16 mouse cellular contexts compared by ENCODE assay signal in genomic region chr11:120518558-120518957, GRCm38 (mm10). TPM values are rescaled to one million over a fixed set of nuclear protein-coding genes. Genes with fewer than 3 reads are reported as not detected.
DNase-seq lines count a peak whose midpoint lies in the region; ATAC-seq and TF ChIP-seq lines count a peak whose summit lies in the region.
"Had no signal": no experiment of that assay in that cellular context is flagged by ENCODE, and none has a peak within 500 bp of the region (broad histone marks: within the 10 kb centered on the region; RNA-seq: fewer than 3 reads in every experiment).

No protein-coding gene starts in this region.

- DNase-seq in gastrocnemius, adult 2 months = no peak
- DNase-seq in gastrocnemius, adult 18-20 months (ENCODE audit: low spot score) = no peak
- peak; percentile 59 for DNase-seq in lung, postnatal 0 days (ENCODE audit: low spot score)
- no peak for DNase-seq in lung, postnatal 14 days
- DNase-seq in testis, postnatal 10 days (ENCODE audit: low spot score) = peak; percentile 64
- no peak for DNase-seq in cerebellum, adult 2 months
- DNase-seq: cerebellum, adult 11 months; embryo, embryonic 11 days; retina, postnatal 1 day had no signal

- H3K4me2 ChIP-seq in lung, postnatal 0 days (replicated peaks; ENCODE audit: low read depth, low read length) = no peak overlapping the region; the same call in 1 of the 2 replicates
- no peak overlapping the region; the same call in 1 of the 2 replicates for H3K4me2 ChIP-seq in liver, embryonic 15.5 days
- no peak overlapping the region for H3K4me2 ChIP-seq in hindbrain, embryonic 12.5 days (replicated peaks)
- H3K4me2 ChIP-seq: hindbrain, embryonic 15.5 days had no signal

- 44% methylated on average over 6 of the region's 6 CpGs for WGBS in lung, postnatal 0 days
- 39% methylated on average over 6 of the region's 6 CpGs for WGBS in liver, embryonic 15.5 days (ENCODE audit: insufficient replicate concordance)
- WGBS in hindbrain, embryonic 12.5 days = 80% methylated on average over 6 of the region's 6 CpGs
- WGBS in cerebellum, adult 2 months = 89% methylated on average over 6 of the region's 6 CpGs

- H3K9ac ChIP-seq in lung, postnatal 0 days (replicated peaks; ENCODE audit: low read depth) = no peak overlapping the region
- H3K9ac ChIP-seq in liver, embryonic 15.5 days = no peak overlapping the region
- H3K9ac ChIP-seq in hindbrain, embryonic 12.5 days = no peak overlapping the region
- H3K9ac ChIP-seq: hindbrain, embryonic 15.5 days had no signal

- no peak for TF ChIP-seq POLR2A in cerebellum, adult 2 months (IDR thresholded peaks at IDR 0.05; ENCODE audit: borderline replicate concordance, insufficient read depth, low read length)

- no peaks in the 10 kb centered on the region for H3K9me3 ChIP-seq in lung, postnatal 0 days (ENCODE audit: low read length)
- no peaks in the 10 kb centered on the region for H3K9me3 ChIP-seq in liver, embryonic 15.5 days (replicated peaks)
- no peaks in the 10 kb centered on the region for H3K9me3 ChIP-seq in hindbrain, embryonic 12.5 days (replicated peaks)
- H3K9me3 ChIP-seq: G1E; hindbrain, embryonic 15.5 days; midbrain, embryonic 10.5 days had no signal

- intact Hi-C loops in gastrocnemius, adult 2 months (cut with DNase I) = no loop called here

- TF ChIP-seq CTCF in gastrocnemius, adult 2 months (IDR thresholded peaks at IDR 0.05) = no peak
- TF ChIP-seq CTCF in lung, postnatal 0 days (IDR thresholded peaks at IDR 0.05) = no peak
- TF ChIP-seq CTCF in cerebellum, adult 2 months (IDR thresholded peaks at IDR 0.05; ENCODE audit: borderline replicate concordance, insufficient read depth, low read depth, low read length) = no peak

- H3K27me3 ChIP-seq in lung, postnatal 0 days (replicated peaks; ENCODE audit: insufficient read depth, low read length) = no peaks in the 10 kb centered on the region
- no peaks in the 10 kb centered on the region for H3K27me3 ChIP-seq in liver, embryonic 15.5 days
- 0 out of 2 replicates have a peak, but pooled peaks cover 4% of the 10 kb centered on the region for H3K27me3 ChIP-seq in hindbrain, embryonic 12.5 days
- no peaks in the 10 kb centered on the region for H3K27me3 ChIP-seq in cerebellum, adult 2 months (ENCODE audit: control insufficient read depth, insufficient read depth, low read length)
- H3K27me3 ChIP-seq: hindbrain, embryonic 15.5 days had no signal

- peaks cover 12% of the 10 kb centered on the region for H3K4me1 ChIP-seq in lung, postnatal 0 days (ENCODE audit: insufficient read depth, low read depth, low read length)
- peaks cover 49% of the 10 kb centered on the region for H3K4me1 ChIP-seq in liver, embryonic 15.5 days (replicated peaks)
- H3K4me1 ChIP-seq in hindbrain, embryonic 12.5 days = peaks cover 3% of the 10 kb centered on the region; the same call in 1 of the 2 replicates
- peaks cover 23% of the 10 kb centered on the region for H3K4me1 ChIP-seq in cerebellum, adult 2 months (ENCODE audit: control insufficient read depth, insufficient read depth, low read length)
- H3K4me1 ChIP-seq: hindbrain, embryonic 15.5 days had no signal

- peak; percentile 17; the same call in 1 of the 2 replicates for ATAC-seq in lung, postnatal 0 days
- peak; percentile 17; the same call in 1 of the 2 replicates for ATAC-seq in liver, embryonic 15.5 days (ENCODE audit: insufficient read depth)
- no peak for ATAC-seq in hindbrain, embryonic 12.5 days (ENCODE audit: low FRiP score)

- H3K36me3 ChIP-seq in lung, postnatal 0 days (ENCODE audit: insufficient read depth, low read length) = no peaks in the 10 kb centered on the region
- H3K36me3 ChIP-seq in liver, embryonic 15.5 days (replicated peaks) = no peaks in the 10 kb centered on the region
- H3K36me3 ChIP-seq in hindbrain, embryonic 12.5 days = no peaks in the 10 kb centered on the region
- H3K36me3 ChIP-seq: G1E; hindbrain, embryonic 15.5 days; midbrain, embryonic 10.5 days had no signal

- peak overlapping the region; percentile 26 for H3K4me3 ChIP-seq in gastrocnemius, adult 2 months
- H3K4me3 ChIP-seq in lung, postnatal 0 days (ENCODE audit: low read depth, low read length) = no peak overlapping the region
- no peak overlapping the region for H3K4me3 ChIP-seq in liver, embryonic 15.5 days (replicated peaks)
- H3K4me3 ChIP-seq in hindbrain, embryonic 12.5 days = no peak overlapping the region
- H3K4me3 ChIP-seq in cerebellum, adult 2 months (replicated peaks; ENCODE audit: insufficient read depth, low read depth, low read length) = no peak overlapping the region
- H3K4me3 ChIP-seq: hindbrain, embryonic 15.5 days; midbrain, embryonic 10.5 days had no signal

- peak overlapping the region; percentile 78 for H3K27ac ChIP-seq in gastrocnemius, adult 2 months
- H3K27ac ChIP-seq in lung, postnatal 0 days (ENCODE audit: low read length) = peak overlapping the region; percentile 80
- peak overlapping the region; percentile 53; the same call in 1 of the 2 replicates for H3K27ac ChIP-seq in liver, embryonic 15.5 days (replicated peaks)
- no peak overlapping the region for H3K27ac ChIP-seq in hindbrain, embryonic 12.5 days
- H3K27ac ChIP-seq in cerebellum, adult 2 months (ENCODE audit: insufficient read depth, low read length) = no peak overlapping the region
- H3K27ac ChIP-seq: hindbrain, embryonic 15.5 days; midbrain, embryonic 10.5 days had no signal

- TF ChIP-seq EP300 in lung, postnatal 0 days (IDR thresholded peaks at IDR 0.05) = no peak

RNA-seq across cellular contexts. Expression of gene Gcgr, which starts 11.9 kb away (rescaled TPM):
- total RNA-seq in gastrocnemius, adult 2 months (2021) = under 1 TPM in 1 of 2 experiments, not detected in 1; 0.33 TPM
- under 1 TPM in 1 of 2 experiments, not detected in 1; 0.45 TPM for total RNA-seq in gastrocnemius, adult 18-20 months (2021)
- 0.61 and 0.76 TPM in 2 replicates for polyA plus RNA-seq in lung, postnatal 0 days (2015; fragmentation: Nextera tagmentation; extraction: Ambion mirVana)
- polyA plus RNA-seq in liver, embryonic 15.5 days (2015; fragmentation: Nextera tagmentation; extraction: Ambion mirVana) = 16.9 and 20.5 TPM in 2 replicates
- 0.47 and 0.54 TPM in 2 replicates for polyA plus RNA-seq in hindbrain, embryonic 12.5 days (2016; fragmentation: Nextera tagmentation; extraction: Ambion mirVana)
- polyA plus RNA-seq in cerebellum, adult 2 months (2012; rRNA removed) = 1.8 and 2.1 TPM in 2 replicates
- total RNA-seq: G1E had no signal
- polyA plus RNA-seq: forebrain, embryonic 11.5 days; G1E had no signal

RNA-seq across cellular contexts. Expression of gene Slc25a10, which starts 26.9 kb away (rescaled TPM):
- total RNA-seq in gastrocnemius, adult 2 months (2021) = 1 to 10 TPM; 2.8 to 4.1 TPM
- total RNA-seq in gastrocnemius, adult 18-20 months (2021) = 1 to 10 TPM; 3.3 to 4.5 TPM
- 75.4 and 83.4 TPM in 2 replicates for polyA plus RNA-seq in lung, postnatal 0 days (2015; fragmentation: Nextera tagmentation; extraction: Ambion mirVana)
- 42.8 and 46.5 TPM in 2 replicates for polyA plus RNA-seq in liver, embryonic 15.5 days (2015; fragmentation: Nextera tagmentation; extraction: Ambion mirVana)
- polyA plus RNA-seq in hindbrain, embryonic 12.5 days (2016; fragmentation: Nextera tagmentation; extraction: Ambion mirVana) = 37.7 and 38.0 TPM in 2 replicates
- polyA plus RNA-seq in cerebellum, adult 2 months (2012; rRNA removed) = 38.9 and 39.3 TPM in 2 replicates

RNA-seq across cellular contexts. Expression of gene Mcrip1, which starts 31.0 kb away (rescaled TPM):
- total RNA-seq in gastrocnemius, adult 2 months (2021) = 10 to 100 TPM; 21.7 to 22.1 TPM
- total RNA-seq in gastrocnemius, adult 18-20 months (2021) = 10 to 100 TPM; 18.4 to 22.7 TPM
- polyA plus RNA-seq in lung, postnatal 0 days (2015; fragmentation: Nextera tagmentation; extraction: Ambion mirVana) = 209 and 215 TPM in 2 replicates
- 41.8 and 47.6 TPM in 2 replicates for polyA plus RNA-seq in liver, embryonic 15.5 days (2015; fragmentation: Nextera tagmentation; extraction: Ambion mirVana)
- 210 and 219 TPM in 2 replicates for polyA plus RNA-seq in hindbrain, embryonic 12.5 days (2016; fragmentation: Nextera tagmentation; extraction: Ambion mirVana)
- polyA plus RNA-seq in cerebellum, adult 2 months (2012; rRNA removed) = 159 and 168 TPM in 2 replicates

RNA-seq across cellular contexts. Expression of gene Ppp1r27, which starts 32.4 kb away (rescaled TPM):
- 100 to 1,000 TPM; 188 to 418 TPM for total RNA-seq in gastrocnemius, adult 2 months (2021)
- 100 to 1,000 TPM; 140 to 577 TPM for total RNA-seq in gastrocnemius, adult 18-20 months (2021)
- not detected in 2 replicates for polyA plus RNA-seq in lung, postnatal 0 days (2015; fragmentation: Nextera tagmentation; extraction: Ambion mirVana)
- polyA plus RNA-seq in liver, embryonic 15.5 days (2015; fragmentation: Nextera tagmentation; extraction: Ambion mirVana) = 0.36 and 0.38 TPM in 2 replicates
- not detected in 2 replicates for polyA plus RNA-seq in hindbrain, embryonic 12.5 days (2016; fragmentation: Nextera tagmentation; extraction: Ambion mirVana)
- polyA plus RNA-seq in cerebellum, adult 2 months (2012; rRNA removed) = not detected in 2 replicates
- total RNA-seq: G1E; left cerebral cortex, adult 18-20 months had no signal
- polyA plus RNA-seq: forebrain, embryonic 11.5 days; G1E; hindbrain, embryonic 15.5 days; midbrain, embryonic 10.5 days had no signal

RNA-seq across cellular contexts. Expression of gene Mrpl12, which starts 34.1 kb away (rescaled TPM):
- 100 to 1,000 TPM; 120 to 177 TPM for total RNA-seq in gastrocnemius, adult 2 months (2021)
- total RNA-seq in gastrocnemius, adult 18-20 months (2021) = 100 to 1,000 TPM; 130 to 136 TPM
- 60.6 and 67.7 TPM in 2 replicates for polyA plus RNA-seq in lung, postnatal 0 days (2015; fragmentation: Nextera tagmentation; extraction: Ambion mirVana)
- polyA plus RNA-seq in liver, embryonic 15.5 days (2015; fragmentation: Nextera tagmentation; extraction: Ambion mirVana) = 89.5 and 90.2 TPM in 2 replicates
- polyA plus RNA-seq in hindbrain, embryonic 12.5 days (2016; fragmentation: Nextera tagmentation; extraction: Ambion mirVana) = 104 and 108 TPM in 2 replicates
- polyA plus RNA-seq in cerebellum, adult 2 months (2012; rRNA removed) = 108 and 119 TPM in 2 replicates

Comparison
In these comparisons a context has a peak if more than half of its experiments do, and no peak if none do; other contexts are left out.
1. DNase-seq: peak in lung, postnatal 0 days (single experiment) and testis, postnatal 10 days (single experiment); none in gastrocnemius, adult 2 months (single experiment), gastrocnemius, adult 18-20 months (single experiment), lung, postnatal 14 days (single experiment) and cerebellum, adult 2 months (0 of 2).
2. H3K27ac ChIP-seq: peak in gastrocnemius, adult 2 months (single experiment), lung, postnatal 0 days (single experiment) and liver, embryonic 15.5 days (single experiment); none in hindbrain, embryonic 12.5 days (single experiment) and cerebellum, adult 2 months (single experiment).